Mouse (Mus musculus) intestine, embryonic 16.5 days (tissue): ENCODE results near the gene Dock6. TPM values are rescaled to one million over a fixed set of nuclear protein-coding genes. Genes with fewer than 3 reads are reported as not detected.

ENCODE experiments used
- ATAC-seq: fragments of 200-750 bp; cut with Nextera tagmentation; 2 replicates; pipeline ENCODE4 v1.8.0; 2017; ENCODE audit warnings: moderate TSS enrichment, moderate library complexity
- H3K27ac ChIP-seq: fragments of 300-500 bp; sonication (generic); 2 replicates; pipeline ENCODE4 v1.5.1; 2014; ENCODE audit warnings: mild to moderate bottlenecking, low read length
- H3K27me3 ChIP-seq: fragments of 300-500 bp; sonication (generic); replicated peaks from 2 replicates; pipeline ENCODE4 v1.6.1; 2014; ENCODE audit warnings: low read length, control low read depth, mixed read lengths; ENCODE audit not compliant: control insufficient read depth, insufficient read depth
- H3K36me3 ChIP-seq: fragments of 300-500 bp; sonication (generic); 2 replicates; pipeline ENCODE4 v1.6.1; 2014; ENCODE audit warnings: low read length, control low read depth; ENCODE audit not compliant: control insufficient read depth, insufficient read depth
- H3K4me1 ChIP-seq: fragments of 300-500 bp; sonication (generic); 2 replicates; pipeline ENCODE4 v1.6.1; 2014; ENCODE audit warnings: low read length, control low read depth, mixed read lengths; ENCODE audit not compliant: control insufficient read depth, insufficient read depth
- H3K4me2 ChIP-seq: fragments of 300-500 bp; sonication (generic); 2 replicates; pipeline ENCODE4 v1.6.1; 2014; ENCODE audit warnings: low read depth, low read length, control low read depth
- H3K4me3 ChIP-seq: fragments of 300-500 bp; sonication (generic); 2 replicates; pipeline ENCODE4 v1.5.1; 2014; ENCODE audit warnings: mild to moderate bottlenecking, low read length
- H3K9ac ChIP-seq: fragments of 300-500 bp; sonication (generic); 2 replicates; pipeline ENCODE4 v1.6.1; 2014; ENCODE audit warnings: low read depth, low read length
- H3K9me3 ChIP-seq: fragments of 300-500 bp; sonication (generic); 2 replicates; pipeline ENCODE4 v1.6.1; 2016; ENCODE audit warnings: low read length, control low read depth; ENCODE audit not compliant: control insufficient read depth
- WGBS: fragments of 180-500 bp; shearing (Covaris S2); extraction: QIAGEN DNeasy Blood & Tissue Kit; methylation state at CpG from one replicate; pipeline ENCODE4 v1.1.7; 2014; 5-methylcytosine and 5-hydroxymethylcytosine counted together
- polyA plus RNA-seq: library from polyadenylated mRNA; unstranded; fragments of >200 nt; fragmentation: Nextera tagmentation; extraction: Ambion mirVana; gene quantifications from 2 replicates; pipeline ENCODE4 v1.2.1, GENCODE M21; 2015

Gene Dock6
- polyA plus RNA-seq, 1 experiment from 2014 or later: 23.3 TPM

DNA sequence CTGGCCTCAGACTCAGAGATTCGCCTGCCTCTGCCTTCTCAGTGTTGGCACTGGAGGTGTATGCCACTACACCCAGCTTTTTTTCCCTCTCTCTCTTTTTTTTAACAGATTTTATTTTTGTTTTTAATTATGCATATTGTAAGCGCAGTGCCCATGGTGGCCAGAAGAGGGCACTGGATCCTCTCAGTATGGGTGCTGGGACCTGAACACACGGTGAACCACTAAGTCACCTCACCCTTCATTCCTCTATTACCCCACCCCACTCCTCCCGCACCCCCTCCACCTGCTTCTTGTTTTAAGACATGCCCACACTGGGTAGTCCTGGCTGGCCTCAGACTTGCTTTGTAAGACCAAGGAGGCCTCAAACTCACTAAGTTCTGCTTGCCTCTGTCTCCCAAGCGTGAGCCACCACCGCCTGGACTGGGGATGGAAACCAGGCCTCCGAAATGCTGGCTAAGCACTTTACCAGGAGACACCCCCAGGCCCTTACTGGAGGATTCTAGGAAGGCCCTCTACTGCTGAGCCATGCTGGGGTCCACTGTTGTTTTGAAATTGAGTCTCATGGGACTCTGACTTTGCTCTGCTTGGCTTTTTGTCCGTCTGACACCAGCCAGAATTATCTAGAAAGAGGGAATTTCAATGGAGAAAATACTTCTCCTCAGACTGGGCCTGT is 12.2 kb downstream of the Dock6 start:
- no peaks in the 10 kb centered on the region for H3K27me3 ChIP-seq
- peaks cover 11% of the 10 kb centered on the region; the same call in 1 of the 2 replicates for H3K36me3 ChIP-seq
- no peak overlapping the region for H3K27ac ChIP-seq
- H3K4me1 ChIP-seq: peaks cover 12% of the 10 kb centered on the region
- no peak for ATAC-seq
- H3K4me2 ChIP-seq: no peak overlapping the region
- H3K4me3 ChIP-seq: no peak overlapping the region
- 60% methylated on average over 8 of the region's 8 CpGs for WGBS
- no peaks in the 10 kb centered on the region for H3K9me3 ChIP-seq
- H3K9ac ChIP-seq: no peak overlapping the region

DNA sequence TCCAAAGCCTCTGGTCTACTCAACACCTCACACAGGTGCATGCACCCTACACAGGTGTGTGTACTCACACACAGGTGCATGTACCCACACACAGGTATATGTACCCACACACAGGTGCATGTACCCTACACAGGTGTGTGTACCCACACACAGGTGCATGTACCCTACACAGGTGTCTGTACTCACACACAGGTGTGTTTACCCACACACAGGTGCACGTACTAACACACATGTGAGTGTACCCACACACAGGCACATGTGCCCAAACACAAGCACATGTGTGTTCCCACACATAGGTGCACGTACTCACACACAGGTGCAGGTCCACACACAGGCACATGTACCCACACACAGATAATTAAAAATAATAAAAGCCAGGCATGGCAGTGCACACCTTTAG is 14.7 kb downstream of the Dock6 start:
- H3K4me2 ChIP-seq: no peak overlapping the region
- no peaks in the 10 kb centered on the region for H3K27me3 ChIP-seq
- H3K4me1 ChIP-seq: peaks cover 12% of the 10 kb centered on the region
- H3K4me3 ChIP-seq: no peak overlapping the region
- H3K36me3 ChIP-seq: peaks cover 8% of the 10 kb centered on the region; the same call in 1 of the 2 replicates
- ATAC-seq: no peak
- no peaks in the 10 kb centered on the region for H3K9me3 ChIP-seq
- no peak overlapping the region for H3K9ac ChIP-seq
- 95% methylated on average over 2 of the region's 2 CpGs for WGBS
- H3K27ac ChIP-seq: no peak overlapping the region

DNA sequence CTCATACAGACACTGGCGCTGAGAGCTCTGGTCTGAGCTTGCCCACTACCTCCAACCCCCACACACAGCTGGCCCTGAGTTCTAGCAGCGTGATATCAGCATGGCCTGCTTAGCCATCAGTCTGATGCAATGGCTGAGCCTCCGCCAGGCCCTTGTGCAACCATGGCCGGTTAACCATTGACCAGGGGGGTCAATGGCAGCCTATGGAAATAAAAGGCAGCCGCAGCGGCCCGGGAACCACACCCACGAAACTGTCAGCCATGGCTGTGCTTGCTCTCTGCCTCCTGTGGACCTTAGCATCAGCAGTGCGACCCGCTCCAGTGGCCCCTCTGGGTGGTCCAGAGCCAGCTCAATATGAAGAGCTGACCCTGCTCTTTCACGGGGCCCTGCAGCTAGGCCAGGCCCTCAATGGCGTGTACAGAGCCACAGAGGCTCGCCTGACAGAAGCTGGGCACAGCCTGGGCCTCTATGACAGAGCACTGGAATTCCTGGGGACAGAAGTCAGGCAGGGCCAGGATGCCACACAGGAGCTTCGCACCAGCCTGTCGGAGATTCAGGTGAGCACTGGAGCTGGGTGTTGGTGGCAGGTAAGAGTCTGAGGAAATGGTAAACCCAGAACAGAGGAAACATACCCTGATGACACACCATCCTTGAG is 17.1 kb downstream of the Dock6 start, which contains the start of gene Angptl8:
Gene Angptl8 (plus strand): TSS at position 253 of the 655 bp plus-strand sequence.
- 58% methylated on average over 15 of the region's 15 CpGs for WGBS
- peak within 1 kb of the TSS; percentile 80 for H3K27ac ChIP-seq
- H3K4me2 ChIP-seq: peak within 1 kb of the TSS; percentile 53
- peak; percentile 86 for ATAC-seq
- H3K9ac ChIP-seq: peak within 1 kb of the TSS; percentile 66
- H3K27me3 ChIP-seq: no peaks in the 10 kb centered on the region
- H3K36me3 ChIP-seq: peaks cover 8% of the 10 kb centered on the region; the same call in 1 of the 2 replicates
- H3K4me3 ChIP-seq: peak within 1 kb of the TSS; percentile 47
- no peaks in the 10 kb centered on the region for H3K9me3 ChIP-seq
- H3K4me1 ChIP-seq: peaks cover 2% of the 10 kb centered on the region; the same call in 1 of the 2 replicates

DNA sequence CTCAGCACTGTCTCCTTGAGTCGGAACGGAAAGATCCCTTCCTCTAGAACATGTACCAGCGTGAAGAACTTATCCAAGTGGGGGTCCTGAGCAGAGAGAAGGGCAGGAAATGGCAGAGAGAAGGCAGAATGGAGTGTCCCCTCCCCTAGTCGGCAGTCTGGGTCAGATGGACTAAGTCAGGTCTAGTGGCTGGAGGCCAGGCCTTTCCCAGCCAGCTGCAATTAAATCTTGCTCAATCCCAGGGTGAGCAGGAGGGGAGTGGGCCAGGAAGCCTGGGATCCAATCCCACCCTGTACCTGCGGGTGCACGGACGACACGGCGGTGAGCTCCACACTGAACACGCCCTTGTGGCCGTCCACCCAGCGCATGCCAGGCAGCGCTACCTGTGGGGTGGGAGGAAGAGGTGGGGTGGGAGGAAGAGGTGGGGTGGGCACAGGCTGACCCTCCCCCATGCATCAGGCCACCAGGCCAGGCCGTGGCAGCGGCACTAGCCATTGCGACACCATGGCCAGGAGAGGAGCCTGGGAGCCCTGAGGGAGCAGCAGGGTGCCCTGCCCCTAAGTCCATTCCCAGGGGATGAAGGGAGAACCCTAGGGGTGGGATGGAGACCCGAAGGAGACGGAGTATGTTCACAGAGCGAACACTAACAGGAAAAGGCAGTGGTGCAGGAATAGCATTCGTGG is 20.7 kb downstream of the Dock6 start:
- no peaks in the 10 kb centered on the region for H3K9me3 ChIP-seq
- H3K27ac ChIP-seq: no peak overlapping the region
- no peak for ATAC-seq
- H3K4me3 ChIP-seq: no peak overlapping the region
- no peak overlapping the region for H3K9ac ChIP-seq
- H3K36me3 ChIP-seq: peaks cover 2% of the 10 kb centered on the region; the same call in 1 of the 2 replicates
- 87% methylated on average over 20 of the region's 20 CpGs for WGBS
- no peak overlapping the region for H3K4me2 ChIP-seq
- H3K27me3 ChIP-seq: no peaks in the 10 kb centered on the region
- peaks cover 2% of the 10 kb centered on the region; the same call in 1 of the 2 replicates for H3K4me1 ChIP-seq

DNA sequence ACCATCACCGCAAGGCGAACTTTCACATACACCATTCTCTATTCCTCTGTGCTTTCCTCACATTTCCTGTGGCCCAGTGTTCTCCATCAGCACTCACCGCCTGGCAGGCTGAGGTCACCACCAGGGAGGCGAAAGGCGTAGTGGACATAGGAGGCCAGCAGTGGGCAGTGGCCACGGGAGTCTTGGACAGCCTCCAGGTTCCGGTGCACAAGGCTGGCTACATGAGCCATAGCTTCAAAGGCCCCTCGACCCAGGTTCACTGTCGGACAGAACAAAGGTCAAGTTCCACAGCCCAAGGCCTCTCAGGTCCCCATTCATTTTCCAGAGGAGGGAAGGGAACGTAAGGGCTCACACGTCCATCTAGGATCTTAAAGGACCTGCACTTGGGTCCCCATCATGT is 21.5 kb downstream of the Dock6 start:
- H3K36me3 ChIP-seq: no peaks in the 10 kb centered on the region; the same call in 1 of the 2 replicates
- WGBS: 83% methylated on average over 11 of the region's 11 CpGs
- H3K9ac ChIP-seq: no peak overlapping the region

DNA sequence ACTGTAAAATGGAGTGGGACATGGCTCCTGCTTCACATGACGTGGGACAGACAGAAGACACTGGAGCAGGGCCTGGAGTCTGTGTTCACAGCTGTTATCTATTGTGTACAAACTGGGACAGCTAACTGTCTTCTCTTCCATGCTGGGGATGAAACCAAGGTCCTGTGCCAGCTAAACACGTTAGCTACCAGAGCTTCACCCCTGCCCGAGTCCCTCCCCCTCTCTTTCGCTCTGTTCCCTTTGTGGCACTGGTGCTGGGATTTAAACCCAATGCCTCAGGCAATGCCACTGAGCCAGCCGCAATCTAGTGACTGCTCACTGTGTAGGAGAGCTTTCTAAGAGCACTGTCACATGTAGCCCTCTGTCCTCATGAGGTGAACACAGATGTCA is 22.0 kb downstream of the Dock6 start:
- no peaks in the 10 kb centered on the region for H3K9me3 ChIP-seq
- no peak overlapping the region for H3K4me2 ChIP-seq
- no peaks in the 10 kb centered on the region for H3K27me3 ChIP-seq
- H3K4me3 ChIP-seq: no peak overlapping the region
- 82% methylated on average over 5 of the region's 5 CpGs for WGBS
- ATAC-seq: no peak
- H3K4me1 ChIP-seq: peaks cover 2% of the 10 kb centered on the region; the same call in 1 of the 2 replicates
- H3K36me3 ChIP-seq: no peaks in the 10 kb centered on the region; the same call in 1 of the 2 replicates
- no peak overlapping the region for H3K9ac ChIP-seq
- H3K27ac ChIP-seq: no peak overlapping the region

More for the DNA sequence above, 21.5 kb downstream of the Dock6 start:
- H3K9me3 ChIP-seq: no peaks in the 10 kb centered on the region
- H3K4me2 ChIP-seq: no peak overlapping the region
- peaks cover 2% of the 10 kb centered on the region; the same call in 1 of the 2 replicates for H3K4me1 ChIP-seq
- no peak overlapping the region for H3K4me3 ChIP-seq
- no peak for ATAC-seq
- no peak overlapping the region for H3K27ac ChIP-seq
- H3K27me3 ChIP-seq: no peaks in the 10 kb centered on the region

DNA sequence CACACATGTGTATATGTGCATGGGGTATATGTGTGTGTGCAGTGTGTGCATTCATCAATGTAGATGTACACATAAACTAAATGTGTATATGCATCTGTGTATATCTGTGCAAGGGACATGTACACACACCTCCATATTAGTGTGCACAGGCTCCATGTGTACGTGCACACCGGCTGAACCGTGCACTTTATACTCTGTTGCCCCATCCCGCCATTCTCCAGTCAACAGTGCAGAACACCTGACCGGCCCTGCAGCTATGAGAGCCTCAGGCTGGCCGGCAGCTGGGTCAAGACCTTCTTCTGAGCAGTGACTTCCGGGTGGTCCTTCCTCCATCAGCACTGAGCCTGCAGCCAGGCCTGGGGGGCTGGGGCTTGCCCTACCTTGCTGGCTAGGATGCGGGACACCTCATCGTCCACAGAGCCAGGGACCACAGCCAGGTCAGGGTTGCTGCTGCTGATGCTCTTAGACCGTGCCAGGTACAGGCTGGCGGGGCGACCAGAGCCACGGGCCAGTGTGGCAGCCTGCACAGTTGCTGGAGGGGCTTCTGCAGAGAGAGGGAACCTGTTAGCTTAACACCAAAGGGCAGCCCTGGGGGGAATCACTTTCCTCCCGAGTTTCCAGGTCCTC is 22.5 kb downstream of the Dock6 start:
- H3K27me3 ChIP-seq: no peaks in the 10 kb centered on the region
- H3K36me3 ChIP-seq: no peaks in the 10 kb centered on the region; the same call in 1 of the 2 replicates
- 88% methylated on average over 14 of the region's 14 CpGs for WGBS
- H3K9ac ChIP-seq: no peak overlapping the region
- H3K9me3 ChIP-seq: no peaks in the 10 kb centered on the region
- H3K27ac ChIP-seq: no peak overlapping the region
- no peak overlapping the region for H3K4me2 ChIP-seq
- ATAC-seq: no peak
- H3K4me3 ChIP-seq: no peak overlapping the region
- peaks cover 1% of the 10 kb centered on the region; the same call in 1 of the 2 replicates for H3K4me1 ChIP-seq

DNA sequence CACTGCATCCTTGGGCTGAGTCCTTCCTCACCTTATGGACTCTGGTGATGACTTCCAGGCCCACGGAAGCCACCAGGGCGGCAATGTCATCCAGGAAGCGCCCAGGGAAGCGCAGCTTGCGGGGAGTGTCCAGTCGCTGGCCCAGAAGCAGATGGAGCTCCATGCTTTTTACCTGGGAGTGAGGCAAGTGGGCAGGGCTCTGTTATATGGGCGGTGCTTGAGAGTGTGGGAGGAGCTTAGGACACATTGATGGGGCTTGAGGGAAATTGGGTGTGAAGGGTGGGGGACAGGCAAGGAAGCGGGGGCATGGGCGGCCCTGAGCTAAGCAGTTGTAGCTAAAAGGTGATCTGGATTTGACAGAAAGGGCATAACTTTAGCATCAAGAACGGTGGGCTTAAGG is 28.1 kb downstream of the Dock6 start:
- H3K36me3 ChIP-seq: no peaks in the 10 kb centered on the region
- no peak overlapping the region for H3K4me3 ChIP-seq
- no peak overlapping the region for H3K4me2 ChIP-seq
- H3K27ac ChIP-seq: no peak overlapping the region
- H3K4me1 ChIP-seq: no peaks in the 10 kb centered on the region
- 69% methylated on average over 10 of the region's 10 CpGs for WGBS
- no peak overlapping the region for H3K9ac ChIP-seq
- H3K9me3 ChIP-seq: no peaks in the 10 kb centered on the region
- ATAC-seq: no peak
- H3K27me3 ChIP-seq: no peaks in the 10 kb centered on the region

DNA sequence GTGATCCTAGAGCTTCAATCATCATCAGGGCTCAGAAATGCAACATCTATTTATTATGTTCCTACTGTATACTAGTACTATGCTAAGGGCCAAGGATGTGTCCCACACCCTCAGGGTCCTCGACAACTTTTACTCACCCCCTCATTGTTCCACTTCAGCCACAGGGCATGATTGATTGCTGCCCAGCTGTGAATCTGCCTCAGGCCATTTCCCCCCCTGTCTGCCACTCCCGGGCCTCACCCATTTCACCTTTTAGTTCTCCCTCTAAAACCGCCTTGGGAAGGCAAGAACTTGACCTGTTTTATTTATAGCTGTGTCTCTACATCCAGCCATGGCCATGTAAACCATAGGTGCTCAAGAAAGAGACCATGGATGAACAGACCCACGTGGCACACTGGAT is 28.5 kb downstream of the Dock6 start:
- Histone ChIP-seq H3K36me3 (no peaks in the 10 kb centered on the region), H3K4me2 (no peak overlapping the region), H3K27me3 (no peaks in the 10 kb centered on the region), H3K9ac (no peak overlapping the region), H3K4me1 (no peaks in the 10 kb centered on the region), H3K4me3 (no peak overlapping the region), H3K27ac (no peak overlapping the region), H3K9me3 (no peaks in the 10 kb centered on the region)
- ATAC-seq: no peak
- 58% methylated on average over 4 of the region's 4 CpGs for WGBS
